Mouse (Mus musculus) kidney, postnatal 36 days (tissue): ENCODE measurements around the gene Gpr12.
"Not testable (repeated sequence)": the region's sequence is repeated elsewhere in the genome, so short reads cannot be mapped to it uniquely, and the experiment has no call there.

Experiments
- DNase-seq, 2 experiments: peaks; one replicate each; pipeline ENCODE4 v3.0.0; 2021 to 2022; ENCODE audit warnings: mixed read lengths in 2 of 2

Gpr12 gene

GRCm38 (mm10) chr5:146584478-146585306 is at the start of gene Gpr12:
TSS of gene Gpr12 (minus strand) at chr5:146585239.
- peak in 1 of 2 experiments; percentile 11 for DNase-seq

GRCm38 (mm10) chr5:146631602-146632001 is 46.6 kb upstream of the Gpr12 start:
- no peak for DNase-seq

GRCm38 (mm10) chr5:146630961-146631360 is 45.9 kb upstream of the Gpr12 start:
- DNase-seq = no peak

GRCm38 (mm10) chr5:146629636-146630035 is 44.6 kb upstream of the Gpr12 start:
- DNase-seq = peak in 1 of 2 experiments; percentile 43

- no peak for DNase-seq
Observed at GRCm38 (mm10) chr5:146628804-146629203, 43.8 kb upstream of the Gpr12 start.

GRCm38 (mm10) chr5:146627901-146628300 is 42.9 kb upstream of the Gpr12 start:
- peak in 1 of 2 experiments; percentile 4 for DNase-seq

- DNase-seq = no peak
Observed at GRCm38 (mm10) chr5:146625635-146626311, 40.7 kb upstream of the Gpr12 start.

GRCm38 (mm10) chr5:146611830-146612229 is 26.8 kb upstream of the Gpr12 start:
- no peak for DNase-seq

- no peak for DNase-seq
Observed at GRCm38 (mm10) chr5:146611009-146611408, 26.0 kb upstream of the Gpr12 start.

GRCm38 (mm10) chr5:146609646-146610045 is 24.6 kb upstream of the Gpr12 start:
- no peak for DNase-seq

- DNase-seq = no peak
Observed at GRCm38 (mm10) chr5:146607816-146608215, 22.8 kb upstream of the Gpr12 start.

GRCm38 (mm10) chr5:146606895-146607294 is 21.9 kb upstream of the Gpr12 start:
- no peak for DNase-seq

- no peak for DNase-seq
Observed at GRCm38 (mm10) chr5:146606221-146606620, 21.2 kb upstream of the Gpr12 start.

- DNase-seq = peak in 1 of 2 experiments; percentile 8
Observed at GRCm38 (mm10) chr5:146599970-146600369, 14.9 kb upstream of the Gpr12 start.

GRCm38 (mm10) chr5:146599216-146599615 is 14.2 kb upstream of the Gpr12 start:
- not testable (repeated sequence) for DNase-seq

GRCm38 (mm10) chr5:146598215-146599119 is 13.4 kb upstream of the Gpr12 start:
- DNase-seq = no peak

GRCm38 (mm10) chr5:146597503-146597874 is 12.4 kb upstream of the Gpr12 start:
- DNase-seq = no peak

GRCm38 (mm10) chr5:146596612-146597502 is 11.8 kb upstream of the Gpr12 start:
- DNase-seq = no peak

GRCm38 (mm10) chr5:146592580-146592979 is 7.5 kb upstream of the Gpr12 start:
- DNase-seq = no peak

- no peak for DNase-seq
Observed at GRCm38 (mm10) chr5:146591636-146592035, 6.6 kb upstream of the Gpr12 start.

GRCm38 (mm10) chr5:146590987-146591386 is 5.9 kb upstream of the Gpr12 start:
- DNase-seq = peak in 1 of 2 experiments; percentile 22
